Mouse (Mus musculus): Measurements from ENCODE around the gene Ttc26.

Gene Ttc26

GRCm38 (mm10) chr6:38381129-38381771 is at the start of gene Ttc26:
TSS of gene Ttc26 (plus strand) at chr6:38381469.
- peak; percentile 71 to 82 for DNase-seq (ENCODE audit: low spot score in 2 of 2)

- DNase-seq (ENCODE audit: low spot score in 2 of 2): no peak
Observed at GRCm38 (mm10) chr6:38335264-38335663, 46.0 kb upstream of the Ttc26 start.

GRCm38 (mm10) chr6:38337166-38337705 is 44.0 kb upstream of the Ttc26 start:
- no peak for DNase-seq (ENCODE audit: low spot score in 2 of 2)

GRCm38 (mm10) chr6:38337951-38338350 is 43.3 kb upstream of the Ttc26 start:
- no peak for DNase-seq (ENCODE audit: low spot score in 2 of 2)

- DNase-seq (ENCODE audit: low spot score in 2 of 2): no peak
Observed at GRCm38 (mm10) chr6:38339078-38339477, 42.2 kb upstream of the Ttc26 start.

GRCm38 (mm10) chr6:38341751-38342665 is 39.3 kb upstream of the Ttc26 start:
- DNase-seq (ENCODE audit: low spot score in 2 of 2): peak; percentile 46 to 58

GRCm38 (mm10) chr6:38342666-38342992 is 38.6 kb upstream of the Ttc26 start:
- no peak for DNase-seq (ENCODE audit: low spot score in 2 of 2)

- DNase-seq (ENCODE audit: low spot score in 2 of 2): no peak
Observed at GRCm38 (mm10) chr6:38343581-38343980, 37.7 kb upstream of the Ttc26 start.

- DNase-seq (ENCODE audit: low spot score in 2 of 2): no peak
Observed at GRCm38 (mm10) chr6:38344006-38344670, 37.1 kb upstream of the Ttc26 start.

GRCm38 (mm10) chr6:38345796-38346195 is 35.5 kb upstream of the Ttc26 start:
- peak; percentile 49 to 55 for DNase-seq (ENCODE audit: low spot score in 2 of 2)

- DNase-seq (ENCODE audit: low spot score in 2 of 2): no peak
Observed at GRCm38 (mm10) chr6:38347875-38348274, 33.4 kb upstream of the Ttc26 start.

GRCm38 (mm10) chr6:38348811-38349453 is 32.3 kb upstream of the Ttc26 start:
- no peak for DNase-seq (ENCODE audit: low spot score in 2 of 2)

GRCm38 (mm10) chr6:38349806-38350205 is 31.5 kb upstream of the Ttc26 start:
- DNase-seq (ENCODE audit: low spot score in 2 of 2): no peak

GRCm38 (mm10) chr6:38351930-38352329 is 29.3 kb upstream of the Ttc26 start:
- DNase-seq (ENCODE audit: low spot score in 2 of 2): no peak

GRCm38 (mm10) chr6:38352451-38352850 is 28.8 kb upstream of the Ttc26 start:
- DNase-seq (ENCODE audit: low spot score in 2 of 2): no peak

GRCm38 (mm10) chr6:38353181-38353580 is 28.1 kb upstream of the Ttc26 start:
- no peak for DNase-seq (ENCODE audit: low spot score in 2 of 2)

GRCm38 (mm10) chr6:38353811-38354722 is 27.2 kb upstream of the Ttc26 start, which contains the start of gene Zc3hav1:
TSS of gene Zc3hav1 (minus strand) at chr6:38354603.
- peak; percentile 93 to 94 for DNase-seq (ENCODE audit: low spot score in 2 of 2)

GRCm38 (mm10) chr6:38354723-38355353 is 26.4 kb upstream of the Ttc26 start:
- DNase-seq (ENCODE audit: low spot score in 2 of 2): no peak

- peak in 1 of 2 experiments; percentile 16 for DNase-seq (ENCODE audit: low spot score in 2 of 2)
Observed at GRCm38 (mm10) chr6:38355354-38355823, 25.9 kb upstream of the Ttc26 start.

GRCm38 (mm10) chr6:38355862-38356261 is 25.4 kb upstream of the Ttc26 start:
- DNase-seq (ENCODE audit: low spot score in 2 of 2): no peak
